Mouse (Mus musculus): Measurements from ENCODE around the gene AA986860. TPM values are rescaled to one million over a fixed set of nuclear protein-coding genes. Genes with fewer than 3 reads are reported as not detected.
A peak's percentile ranks its signal among the peaks of the same experiment; 100 is the strongest.

AA986860 gene
- polyA plus RNA-seq, 1 experiment from 2014 or later: 0.72 TPM

GRCm38 (mm10) chr1:130717291-130717871 lies 14.4 kb upstream of the AA986860 start, which contains the start of gene Yod1:
TSS of gene Yod1 (plus strand) at chr1:130717327.
- H3K4me1 ChIP-seq: peaks cover 23% of the 10 kb centered on the region
- H3K9me3 ChIP-seq: no peaks in the 10 kb centered on the region
- peaks cover 14% of the 10 kb centered on the region for H3K36me3 ChIP-seq (replicated peaks)
- H3K27me3 ChIP-seq (replicated peaks; ENCODE audit: low read depth, poor library complexity, severe bottlenecking): peaks cover 20% of the 10 kb centered on the region
- DNase-seq (ENCODE audit: low spot score): peak; percentile 93
- under 1% methylated on average over 54 of the region's 54 CpGs for WGBS
- peak within 1 kb of the TSS; percentile 86 for H3K4me3 ChIP-seq
- H3K27ac ChIP-seq (replicated peaks): peak within 1 kb of the TSS; percentile 91

GRCm38 (mm10) chr1:130724206-130724605 lies 7.6 kb upstream of the AA986860 start:
- Histone ChIP-seq H3K27ac (replicated peaks) (no peak overlapping the region), H3K4me3 (no peak overlapping the region), H3K4me1 (no peaks in the 10 kb centered on the region), H3K9me3 (no peaks in the 10 kb centered on the region), H3K36me3 (replicated peaks) (peaks cover 8% of the 10 kb centered on the region), H3K27me3 (replicated peaks; ENCODE audit: low read depth, poor library complexity, severe bottlenecking) (no peaks in the 10 kb centered on the region)
- no peak for DNase-seq (ENCODE audit: low spot score)
- WGBS: 89% methylated on average over 5 of the region's 5 CpGs

GRCm38 (mm10) chr1:130726396-130726795 lies 5.4 kb upstream of the AA986860 start:
- DNase-seq (ENCODE audit: low spot score): no peak
- Histone ChIP-seq H3K36me3 (replicated peaks) (no peaks in the 10 kb centered on the region; the same call in 1 of the 2 replicates), H3K27me3 (replicated peaks; ENCODE audit: low read depth, poor library complexity, severe bottlenecking) (no peaks in the 10 kb centered on the region), H3K4me1 (peaks cover under 1% of the 10 kb centered on the region), H3K9me3 (no peaks in the 10 kb centered on the region), H3K27ac (replicated peaks) (no peak overlapping the region), H3K4me3 (no peak overlapping the region)
- WGBS: 90% methylated on average over 2 of the region's 2 CpGs

- Histone ChIP-seq H3K4me1 (peaks cover 8% of the 10 kb centered on the region), H3K4me3 (no peak overlapping the region), H3K27ac (replicated peaks) (no peak overlapping the region), H3K36me3 (replicated peaks) (no peaks in the 10 kb centered on the region; the same call in 1 of the 2 replicates), H3K9me3 (no peaks in the 10 kb centered on the region), H3K27me3 (replicated peaks; ENCODE audit: low read depth, poor library complexity, severe bottlenecking) (no peaks in the 10 kb centered on the region)
- no peak for DNase-seq (ENCODE audit: low spot score)
- WGBS: 74% methylated on average over 1 of the region's 1 CpGs
Observed at GRCm38 (mm10) chr1:130728070-130728469, 3.7 kb upstream of the AA986860 start.

- 89% methylated on average over 3 of the region's 3 CpGs for WGBS
Observed at GRCm38 (mm10) chr1:130728708-130729107, 3.1 kb upstream of the AA986860 start.

GRCm38 (mm10) chr1:130729153-130729552 lies 2.6 kb upstream of the AA986860 start, which contains the start of gene Pfkfb2:
TSS of gene Pfkfb2 (minus strand) at chr1:130729253.
- Histone ChIP-seq H3K4me1 (peaks cover 8% of the 10 kb centered on the region), H3K36me3 (replicated peaks) (no peaks in the 10 kb centered on the region), H3K4me3 (no peak within 1 kb of the TSS), H3K9me3 (no peaks in the 10 kb centered on the region), H3K27ac (replicated peaks) (no peak within 1 kb of the TSS), H3K27me3 (replicated peaks; ENCODE audit: low read depth, poor library complexity, severe bottlenecking) (no peaks in the 10 kb centered on the region)
- no peak for DNase-seq (ENCODE audit: low spot score)
- 79% methylated on average over 2 of the region's 2 CpGs for WGBS

More at GRCm38 (mm10) chr1:130728708-130729107, 3.1 kb upstream of the AA986860 start:
- H3K36me3 ChIP-seq (replicated peaks): no peaks in the 10 kb centered on the region; the same call in 1 of the 2 replicates
- no peak overlapping the region for H3K4me3 ChIP-seq
- H3K27me3 ChIP-seq (replicated peaks; ENCODE audit: low read depth, poor library complexity, severe bottlenecking): no peaks in the 10 kb centered on the region
- no peak overlapping the region for H3K27ac ChIP-seq (replicated peaks)
- no peak for DNase-seq (ENCODE audit: low spot score)
- peaks cover 8% of the 10 kb centered on the region for H3K4me1 ChIP-seq
- no peaks in the 10 kb centered on the region for H3K9me3 ChIP-seq

- H3K27ac ChIP-seq (replicated peaks): no peak overlapping the region
- no peaks in the 10 kb centered on the region for H3K27me3 ChIP-seq (replicated peaks; ENCODE audit: low read depth, poor library complexity, severe bottlenecking)
- no peaks in the 10 kb centered on the region for H3K36me3 ChIP-seq (replicated peaks)
- no peaks in the 10 kb centered on the region for H3K9me3 ChIP-seq
- peaks cover 13% of the 10 kb centered on the region for H3K4me1 ChIP-seq
- DNase-seq (ENCODE audit: low spot score): no peak
- no peak overlapping the region for H3K4me3 ChIP-seq
- WGBS: 86% methylated on average over 13 of the region's 13 CpGs
Observed at GRCm38 (mm10) chr1:130732706-130733658, 1.2 kb downstream of the AA986860 start.

- Histone ChIP-seq H3K36me3 (replicated peaks) (no peaks in the 10 kb centered on the region), H3K9me3 (no peaks in the 10 kb centered on the region), H3K4me3 (no peak overlapping the region), H3K27ac (replicated peaks) (no peak overlapping the region), H3K27me3 (replicated peaks; ENCODE audit: low read depth, poor library complexity, severe bottlenecking) (no peaks in the 10 kb centered on the region), H3K4me1 (peaks cover 13% of the 10 kb centered on the region)
- 91% methylated on average over 4 of the region's 4 CpGs for WGBS
- DNase-seq (ENCODE audit: low spot score): no peak
Observed at GRCm38 (mm10) chr1:130733671-130734070, 1.9 kb downstream of the AA986860 start.

- H3K4me1 ChIP-seq: peaks cover 13% of the 10 kb centered on the region
- H3K4me3 ChIP-seq: no peak overlapping the region
- no peaks in the 10 kb centered on the region for H3K9me3 ChIP-seq
- no peaks in the 10 kb centered on the region for H3K36me3 ChIP-seq (replicated peaks)
- no peaks in the 10 kb centered on the region for H3K27me3 ChIP-seq (replicated peaks; ENCODE audit: low read depth, poor library complexity, severe bottlenecking)
- no peak overlapping the region for H3K27ac ChIP-seq (replicated peaks)
- DNase-seq (ENCODE audit: low spot score): no peak
- WGBS: 75% methylated on average over 5 of the region's 5 CpGs
Observed at GRCm38 (mm10) chr1:130734452-130734851, 2.7 kb downstream of the AA986860 start.

GRCm38 (mm10) chr1:130734852-130735251 lies 3.1 kb downstream of the AA986860 start:
- 74% methylated on average over 8 of the region's 8 CpGs for WGBS
- no peaks in the 10 kb centered on the region for H3K36me3 ChIP-seq (replicated peaks)
- H3K27ac ChIP-seq (replicated peaks): no peak overlapping the region
- H3K4me1 ChIP-seq: peaks cover 13% of the 10 kb centered on the region
- H3K4me3 ChIP-seq: no peak overlapping the region
- DNase-seq (ENCODE audit: low spot score): no peak
- H3K27me3 ChIP-seq (replicated peaks; ENCODE audit: low read depth, poor library complexity, severe bottlenecking): no peaks in the 10 kb centered on the region
- H3K9me3 ChIP-seq: no peaks in the 10 kb centered on the region

- H3K27ac ChIP-seq (replicated peaks): no peak overlapping the region
- no peaks in the 10 kb centered on the region for H3K9me3 ChIP-seq
- no peaks in the 10 kb centered on the region for H3K36me3 ChIP-seq (replicated peaks)
- H3K4me3 ChIP-seq: no peak overlapping the region
- no peaks in the 10 kb centered on the region for H3K27me3 ChIP-seq (replicated peaks; ENCODE audit: low read depth, poor library complexity, severe bottlenecking)
- DNase-seq (ENCODE audit: low spot score): no peak
- peaks cover 5% of the 10 kb centered on the region; the same call in 1 of the 2 replicates for H3K4me1 ChIP-seq
- WGBS: 25% methylated on average over 11 of the region's 11 CpGs
Observed at GRCm38 (mm10) chr1:130737411-130737881, 5.7 kb downstream of the AA986860 start.

- no peaks in the 10 kb centered on the region for H3K36me3 ChIP-seq (replicated peaks)
- 91% methylated on average over 7 of the region's 7 CpGs for WGBS
Observed at GRCm38 (mm10) chr1:130737916-130738315, 6.1 kb downstream of the AA986860 start.

More at GRCm38 (mm10) chr1:130737916-130738315, 6.1 kb downstream of the AA986860 start:
- DNase-seq (ENCODE audit: low spot score): no peak
- Histone ChIP-seq H3K27ac (replicated peaks) (no peak overlapping the region), H3K4me3 (no peak overlapping the region), H3K27me3 (replicated peaks; ENCODE audit: low read depth, poor library complexity, severe bottlenecking) (no peaks in the 10 kb centered on the region), H3K4me1 (peaks cover 6% of the 10 kb centered on the region; the same call in 1 of the 2 replicates), H3K9me3 (no peaks in the 10 kb centered on the region)

All from embryonic facial prominence, embryonic 10.5 days (tissue).